Comparison of ENCODE assay signal across 46 mouse cellular contexts in genomic region chr14:34041241-34041640, GRCm38 (mm10). TPM values are rescaled to one million over a fixed set of nuclear protein-coding genes. Genes with fewer than 3 reads are reported as not detected.
"Had no signal": no experiment of that assay in that cellular context is flagged by ENCODE, and none has a peak within 500 bp of the region (broad histone marks: within the 10 kb centered on the region; RNA-seq: fewer than 3 reads in every experiment).

No protein-coding gene starts in this region.

- H3K27me3 ChIP-seq: limb, embryonic 13.5 days; limb, embryonic 15.5 days; liver, embryonic 12.5 days; liver, embryonic 13.5 days; liver, embryonic 15.5 days; lung, embryonic 15.5 days; megakaryocyte, embryonic 14.5 days; midbrain, embryonic 12.5 days; midbrain, embryonic 13.5 days; midbrain, embryonic 15.5 days; neural tube, embryonic 12.5 days; neural tube, embryonic 13.5 days had no signal

- H3K4me3 ChIP-seq: limb, embryonic 10.5 days; limb, embryonic 12.5 days; limb, embryonic 13.5 days; limb, embryonic 15.5 days; liver, embryonic 12.5 days; liver, embryonic 13.5 days; liver, embryonic 15.5 days; lung, embryonic 15.5 days; megakaryocyte, embryonic 14.5 days; midbrain, embryonic 10.5 days; midbrain, embryonic 12.5 days; midbrain, embryonic 13.5 days; midbrain, embryonic 15.5 days; myocyte; neural tube, embryonic 12.5 days; neural tube, embryonic 13.5 days had no signal

- H3K27ac ChIP-seq: limb, embryonic 10.5 days; limb, embryonic 12.5 days; limb, embryonic 13.5 days; limb, embryonic 15.5 days; liver, embryonic 12.5 days; liver, embryonic 13.5 days; liver, embryonic 14.5 days; liver, embryonic 15.5 days; lung, embryonic 15.5 days; macrophage; midbrain, embryonic 10.5 days; midbrain, embryonic 12.5 days; midbrain, embryonic 13.5 days; midbrain, embryonic 15.5 days; neural tube, embryonic 12.5 days; neural tube, embryonic 13.5 days had no signal

- H3K9me3 ChIP-seq: limb, embryonic 10.5 days; limb, embryonic 12.5 days; limb, embryonic 13.5 days; limb, embryonic 15.5 days; liver, embryonic 12.5 days; liver, embryonic 13.5 days; liver, embryonic 15.5 days; lung, embryonic 15.5 days; megakaryocyte, embryonic 14.5 days; midbrain, embryonic 10.5 days; midbrain, embryonic 12.5 days; midbrain, embryonic 13.5 days; midbrain, embryonic 15.5 days; neural tube, embryonic 12.5 days; neural tube, embryonic 13.5 days had no signal

- DNase-seq: liver; liver, embryonic 13.5 days; liver, postnatal 0 days; lung, adult 18-20 months; lung, adult 2 months; lung, embryonic 14.5 days; lung, postnatal 10 days; lung, postnatal 14 days; lung, postnatal 36 days; lung, postnatal 4 days; midbrain, embryonic 14.5 days had no signal

- ATAC-seq: liver, embryonic 12.5 days; liver, postnatal 0 days; lung, postnatal 0 days; midbrain, embryonic 13.5 days; midbrain, embryonic 15.5 days; midbrain, embryonic 16.5 days had no signal

- H3K36me3 ChIP-seq: limb, embryonic 10.5 days; limb, embryonic 12.5 days; limb, embryonic 13.5 days; limb, embryonic 15.5 days; liver, embryonic 12.5 days; liver, embryonic 13.5 days; liver, embryonic 15.5 days; lung, embryonic 15.5 days; midbrain, embryonic 10.5 days; midbrain, embryonic 12.5 days; midbrain, embryonic 13.5 days; midbrain, embryonic 15.5 days; neural tube, embryonic 12.5 days; neural tube, embryonic 13.5 days had no signal

- H3K9ac ChIP-seq: limb, embryonic 12.5 days; limb, embryonic 13.5 days; limb, embryonic 15.5 days; liver, embryonic 12.5 days; liver, embryonic 13.5 days; liver, embryonic 14.5 days; liver, embryonic 15.5 days; liver, postnatal 0 days; lung, embryonic 14.5 days; lung, embryonic 15.5 days; midbrain, embryonic 12.5 days; midbrain, embryonic 13.5 days; midbrain, embryonic 15.5 days; neural tube, embryonic 12.5 days; neural tube, embryonic 13.5 days had no signal

- H3K4me2 ChIP-seq: limb, embryonic 12.5 days; limb, embryonic 13.5 days; limb, embryonic 15.5 days; liver, embryonic 11.5 days; liver, embryonic 12.5 days; liver, embryonic 13.5 days; liver, embryonic 15.5 days; lung, embryonic 14.5 days; lung, embryonic 15.5 days; midbrain, embryonic 11.5 days; midbrain, embryonic 12.5 days; midbrain, embryonic 13.5 days; midbrain, embryonic 15.5 days; neural tube, embryonic 12.5 days; neural tube, embryonic 13.5 days had no signal

- H3K4me1 ChIP-seq: limb, embryonic 10.5 days; limb, embryonic 12.5 days; limb, embryonic 13.5 days; limb, embryonic 15.5 days; liver, embryonic 12.5 days; liver, embryonic 13.5 days; liver, embryonic 15.5 days; lung, embryonic 15.5 days; megakaryocyte, embryonic 14.5 days; midbrain, embryonic 12.5 days; midbrain, embryonic 13.5 days; midbrain, embryonic 15.5 days; neural tube, embryonic 12.5 days; neural tube, embryonic 13.5 days had no signal

RNA-seq across cellular contexts. Expression of gene Antxrl, which starts 11.3 kb away (rescaled TPM):
- total RNA-seq: left cerebral cortex, postnatal 14 days; left cerebral cortex, postnatal 25 days; left cerebral cortex, postnatal 36 days; liver, adult 2 months; megakaryocyte progenitor cell, adult 5-6 weeks; megakaryocyte, adult 5-6 weeks; megakaryocyte-erythroid progenitor cell, adult 5-6 weeks; midbrain, postnatal 0 days; monocyte, adult 5-6 weeks had no signal
- polyA plus RNA-seq: limb, embryonic 10.5 days; limb, embryonic 11.5 days; limb, embryonic 12.5 days; limb, embryonic 13.5 days; limb, embryonic 14.5 days; limb, embryonic 15.5 days; liver, adult 2 months; liver, embryonic 11.5 days; liver, embryonic 12.5 days; liver, embryonic 13.5 days; liver, embryonic 14.5 days; liver, embryonic 15.5 days; liver, embryonic 16.5 days; liver, postnatal 0 days; lung, adult 2 months; lung, embryonic 14.5 days; lung, embryonic 15.5 days; lung, embryonic 16.5 days; lung, postnatal 0 days; macrophage; midbrain, embryonic 10.5 days; midbrain, embryonic 11.5 days; midbrain, embryonic 12.5 days; midbrain, embryonic 13.5 days; midbrain, embryonic 14.5 days; midbrain, embryonic 15.5 days; midbrain, embryonic 16.5 days; midbrain, postnatal 0 days; neural tube, embryonic 11.5 days; neural tube, embryonic 12.5 days; neural tube, embryonic 13.5 days had no signal

RNA-seq across cellular contexts. Expression of gene Gm5460, which starts 24.7 kb away (rescaled TPM):
- total RNA-seq: left cerebral cortex, postnatal 14 days; left cerebral cortex, postnatal 25 days; left cerebral cortex, postnatal 36 days; liver, adult 2 months; megakaryocyte progenitor cell, adult 5-6 weeks; megakaryocyte, adult 5-6 weeks; megakaryocyte-erythroid progenitor cell, adult 5-6 weeks; midbrain, postnatal 0 days; monocyte, adult 5-6 weeks had no signal
- polyA plus RNA-seq: limb, embryonic 10.5 days; limb, embryonic 11.5 days; limb, embryonic 12.5 days; limb, embryonic 13.5 days; limb, embryonic 14.5 days; limb, embryonic 15.5 days; liver, adult 2 months; liver, embryonic 11.5 days; liver, embryonic 12.5 days; liver, embryonic 13.5 days; liver, embryonic 14.5 days; liver, embryonic 15.5 days; liver, embryonic 16.5 days; liver, postnatal 0 days; lung, adult 2 months; lung, embryonic 14.5 days; lung, embryonic 15.5 days; lung, embryonic 16.5 days; lung, postnatal 0 days; macrophage; midbrain, embryonic 10.5 days; midbrain, embryonic 11.5 days; midbrain, embryonic 12.5 days; midbrain, embryonic 13.5 days; midbrain, embryonic 14.5 days; midbrain, embryonic 15.5 days; midbrain, embryonic 16.5 days; midbrain, postnatal 0 days; neural tube, embryonic 11.5 days; neural tube, embryonic 12.5 days; neural tube, embryonic 13.5 days had no signal

RNA-seq across cellular contexts. Expression of gene Gm30083, which starts 26.3 kb away (rescaled TPM):
- total RNA-seq: left cerebral cortex, postnatal 14 days; left cerebral cortex, postnatal 25 days; left cerebral cortex, postnatal 36 days; liver, adult 2 months; megakaryocyte progenitor cell, adult 5-6 weeks; megakaryocyte, adult 5-6 weeks; megakaryocyte-erythroid progenitor cell, adult 5-6 weeks; midbrain, postnatal 0 days; monocyte, adult 5-6 weeks had no signal
- polyA plus RNA-seq: limb, embryonic 10.5 days; limb, embryonic 11.5 days; limb, embryonic 12.5 days; limb, embryonic 13.5 days; limb, embryonic 14.5 days; limb, embryonic 15.5 days; liver, adult 2 months; liver, embryonic 11.5 days; liver, embryonic 12.5 days; liver, embryonic 13.5 days; liver, embryonic 14.5 days; liver, embryonic 15.5 days; liver, embryonic 16.5 days; liver, postnatal 0 days; lung, adult 2 months; lung, embryonic 14.5 days; lung, embryonic 15.5 days; lung, embryonic 16.5 days; lung, postnatal 0 days; macrophage; midbrain, embryonic 10.5 days; midbrain, embryonic 11.5 days; midbrain, embryonic 12.5 days; midbrain, embryonic 13.5 days; midbrain, embryonic 14.5 days; midbrain, embryonic 15.5 days; midbrain, embryonic 16.5 days; midbrain, postnatal 0 days; neural tube, embryonic 11.5 days; neural tube, embryonic 12.5 days; neural tube, embryonic 13.5 days had no signal

RNA-seq across cellular contexts. Expression of gene Anxa8, which starts 44.5 kb away (rescaled TPM):
- total RNA-seq: liver, adult 2 months; megakaryocyte progenitor cell, adult 5-6 weeks; megakaryocyte, adult 5-6 weeks; megakaryocyte-erythroid progenitor cell, adult 5-6 weeks had no signal
- polyA plus RNA-seq: liver, adult 2 months; liver, embryonic 12.5 days; macrophage; midbrain, embryonic 13.5 days; midbrain, embryonic 14.5 days; neural tube, embryonic 13.5 days had no signal
